Mouse (Mus musculus): Measurements from ENCODE around the gene Aprt. TPM values are rescaled to one million over a fixed set of nuclear protein-coding genes. Genes with fewer than 3 reads are reported as not detected.
"Not testable (repeated sequence)": the region's sequence is repeated elsewhere in the genome, so short reads cannot be mapped to it uniquely, and the experiment has no call there.

The Aprt gene
- polyA plus RNA-seq, 1 experiment, result 60.1 TPM

DNA sequence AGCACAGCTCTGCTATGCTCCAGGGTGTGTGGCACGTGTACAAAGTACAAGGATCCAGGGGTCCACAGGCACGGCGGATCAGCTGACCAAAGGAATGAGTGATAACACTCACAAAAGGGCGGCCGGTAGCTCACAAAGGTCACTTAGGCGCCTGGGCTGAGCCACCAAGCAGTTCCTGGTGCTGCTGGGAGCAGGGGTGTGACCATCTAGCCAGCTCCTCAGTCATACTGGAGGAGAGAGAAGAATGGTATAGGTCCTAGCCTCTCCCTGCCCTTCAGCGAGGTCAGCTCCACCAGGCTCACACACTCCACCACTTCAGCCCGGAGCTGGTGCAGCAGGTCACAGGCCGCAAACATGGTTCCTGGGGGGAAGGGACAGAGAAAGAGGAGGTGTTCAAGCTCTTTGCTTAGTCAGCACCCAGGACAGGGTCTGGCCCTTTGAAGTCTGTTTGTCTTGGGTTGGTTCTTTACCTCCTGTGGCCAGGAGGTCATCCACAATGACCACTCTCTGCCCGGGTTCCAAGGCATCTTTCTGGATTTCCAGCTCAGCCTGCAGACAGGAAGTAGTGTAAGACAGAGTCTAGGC, 1.9 kb downstream of the Aprt start:
- no peaks in the 10 kb centered on the region for H3K4me1 ChIP-seq (ENCODE audit: control insufficient read depth, insufficient read depth, low read length)
- no peak overlapping the region for H3K4me3 ChIP-seq (ENCODE audit: insufficient read depth, low read length)
- no peak overlapping the region for H3K27ac ChIP-seq (ENCODE audit: insufficient read depth, low read length)
- no peak for TF ChIP-seq CTCF (IDR thresholded peaks at IDR 0.05; ENCODE audit: extremely low read depth, insufficient read depth, low read length)
- TF ChIP-seq POLR2A (IDR thresholded peaks at IDR 0.05; ENCODE audit: extremely low read depth, insufficient read depth, low read length), result no peak

DNA sequence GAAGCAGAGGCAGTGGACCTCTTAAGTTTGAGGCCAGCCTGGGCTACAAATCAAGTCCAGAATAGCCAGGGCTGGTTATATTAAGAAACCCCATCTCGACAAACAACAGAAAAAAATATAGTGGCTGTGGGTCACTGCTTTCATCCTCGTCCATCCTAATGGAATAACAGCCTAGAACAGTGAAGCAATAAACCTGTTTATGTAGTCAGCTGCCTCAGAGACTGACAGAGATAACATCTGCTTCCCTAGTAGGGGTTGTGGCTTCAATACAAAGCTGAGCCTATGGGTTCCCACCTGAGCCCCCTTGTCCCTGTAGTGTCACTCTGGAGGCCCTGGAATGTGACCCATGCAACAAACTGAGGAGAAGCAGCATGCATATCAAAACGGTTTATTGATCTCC, 2.4 kb downstream of the Aprt start:
- H3K27ac ChIP-seq (ENCODE audit: insufficient read depth, low read length), result no peak overlapping the region
- TF ChIP-seq CTCF (IDR thresholded peaks at IDR 0.05; ENCODE audit: extremely low read depth, insufficient read depth, low read length), result no peak
- TF ChIP-seq POLR2A (IDR thresholded peaks at IDR 0.05; ENCODE audit: extremely low read depth, insufficient read depth, low read length), result no peak
- no peak overlapping the region for H3K4me3 ChIP-seq (ENCODE audit: insufficient read depth, low read length)
- H3K4me1 ChIP-seq (ENCODE audit: control insufficient read depth, insufficient read depth, low read length), result no peaks in the 10 kb centered on the region

DNA sequence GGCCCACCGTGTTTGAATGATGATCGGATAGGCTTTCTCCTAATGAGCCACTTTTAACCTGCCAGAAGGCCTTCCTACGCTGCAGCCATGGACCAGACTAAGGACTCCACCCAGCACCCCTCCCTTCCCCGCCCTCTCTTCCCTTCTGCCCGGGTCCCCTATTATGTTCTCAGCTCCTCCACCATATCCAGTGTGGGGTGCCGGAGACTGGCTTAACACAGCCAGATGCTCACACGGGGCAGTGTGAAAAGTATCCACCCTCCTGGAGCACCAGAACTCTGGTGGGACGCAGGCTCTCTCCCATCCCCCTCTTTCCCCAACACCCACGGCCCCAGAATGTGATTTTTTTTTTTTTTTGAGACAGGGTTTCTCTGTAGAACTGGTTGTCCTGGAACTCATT, 3.1 kb downstream of the Aprt start:
- no peak overlapping the region for H3K4me3 ChIP-seq (ENCODE audit: insufficient read depth, low read length)
- TF ChIP-seq CTCF (IDR thresholded peaks at IDR 0.05; ENCODE audit: extremely low read depth, insufficient read depth, low read length) (no peak), POLR2A (IDR thresholded peaks at IDR 0.05; ENCODE audit: extremely low read depth, insufficient read depth, low read length) (no peak)

DNA sequence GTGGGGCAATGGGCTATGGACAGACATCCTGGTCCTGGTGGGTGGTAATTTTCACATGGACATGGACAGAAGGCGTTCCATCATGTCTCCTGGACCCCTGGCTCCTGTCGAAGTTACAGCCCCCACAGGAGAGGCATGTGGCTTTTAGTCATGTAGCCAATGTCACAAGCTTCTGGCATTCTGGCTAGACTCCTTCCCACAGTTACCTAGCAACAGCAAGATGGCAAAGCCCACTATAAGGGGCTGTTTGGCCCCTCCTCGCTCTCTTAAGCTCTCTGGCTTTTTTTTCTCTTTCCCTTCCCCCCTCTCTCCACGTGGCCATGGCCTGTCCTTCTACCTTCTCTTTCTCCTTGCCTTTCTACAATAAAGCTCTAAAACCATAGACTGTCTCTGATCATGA, 3.5 kb downstream of the Aprt start:
- H3K4me1 ChIP-seq (ENCODE audit: control insufficient read depth, insufficient read depth, low read length); H3K4me3 ChIP-seq (ENCODE audit: insufficient read depth, low read length); H3K27ac ChIP-seq (ENCODE audit: insufficient read depth, low read length): not testable (repeated sequence)

More for the DNA sequence above, 3.1 kb downstream of the Aprt start:
- Histone ChIP-seq H3K4me1 (ENCODE audit: control insufficient read depth, insufficient read depth, low read length) (no peaks in the 10 kb centered on the region), H3K27ac (ENCODE audit: insufficient read depth, low read length) (no peak overlapping the region)

GRCm38 (mm10) chr8:122572751-122573150, 4.0 kb downstream of the Aprt start:
- H3K27ac ChIP-seq (ENCODE audit: insufficient read depth, low read length), result no peak overlapping the region
- no peak overlapping the region for H3K4me3 ChIP-seq (ENCODE audit: insufficient read depth, low read length)
- H3K4me1 ChIP-seq (ENCODE audit: control insufficient read depth, insufficient read depth, low read length), result no peaks in the 10 kb centered on the region
- TF ChIP-seq POLR2A (IDR thresholded peaks at IDR 0.05; ENCODE audit: extremely low read depth, insufficient read depth, low read length) (no peak), CTCF (IDR thresholded peaks at IDR 0.05; ENCODE audit: extremely low read depth, insufficient read depth, low read length) (no peak)

- TF ChIP-seq POLR2A (IDR thresholded peaks at IDR 0.05; ENCODE audit: extremely low read depth, insufficient read depth, low read length) (no peak), CTCF (IDR thresholded peaks at IDR 0.05; ENCODE audit: extremely low read depth, insufficient read depth, low read length) (no peak)
- no peak overlapping the region for H3K27ac ChIP-seq (ENCODE audit: insufficient read depth, low read length)
- H3K4me3 ChIP-seq (ENCODE audit: insufficient read depth, low read length), result no peak overlapping the region
- peaks cover 2% of the 10 kb centered on the region; the same call in 1 of the 2 replicates for H3K4me1 ChIP-seq (ENCODE audit: control insufficient read depth, insufficient read depth, low read length)
Observed at GRCm38 (mm10) chr8:122571750-122572267, 4.9 kb downstream of the Aprt start.

GRCm38 (mm10) chr8:122571153-122571552, 5.6 kb downstream of the Aprt start:
- TF ChIP-seq CTCF (IDR thresholded peaks at IDR 0.05; ENCODE audit: extremely low read depth, insufficient read depth, low read length), result no peak

DNA sequence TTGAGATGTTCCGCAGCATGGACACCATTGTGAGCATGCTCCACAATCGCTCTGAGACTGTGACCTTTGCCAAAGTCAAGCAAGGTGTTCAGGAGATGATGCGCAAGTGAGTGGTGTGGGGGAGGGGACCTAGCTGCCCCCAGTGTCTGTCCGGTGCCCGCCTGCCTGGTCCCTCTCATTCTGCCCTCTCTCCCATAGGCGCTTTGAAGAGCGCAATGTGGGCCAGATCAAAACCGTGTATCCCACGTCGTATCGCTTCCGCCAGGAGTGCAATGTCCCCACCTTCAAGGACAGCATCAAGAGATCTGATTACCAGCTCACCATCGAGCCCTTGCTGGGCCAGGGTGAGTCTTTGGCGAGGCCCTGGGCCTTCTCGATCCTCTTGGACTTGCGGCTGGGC, 6.7 kb downstream of the Aprt start:
- TF ChIP-seq POLR2A (IDR thresholded peaks at IDR 0.05; ENCODE audit: extremely low read depth, insufficient read depth, low read length), result no peak
- TF ChIP-seq CTCF (IDR thresholded peaks at IDR 0.05; ENCODE audit: extremely low read depth, insufficient read depth, low read length), result no peak
- H3K4me1 ChIP-seq (ENCODE audit: control insufficient read depth, insufficient read depth, low read length), result peaks cover 2% of the 10 kb centered on the region; the same call in 1 of the 2 replicates
- H3K27ac ChIP-seq (ENCODE audit: insufficient read depth, low read length), result no peak overlapping the region
- no peak overlapping the region for H3K4me3 ChIP-seq (ENCODE audit: insufficient read depth, low read length)

More at GRCm38 (mm10) chr8:122571153-122571552, 5.6 kb downstream of the Aprt start:
- H3K4me1 ChIP-seq (ENCODE audit: control insufficient read depth, insufficient read depth, low read length), result peaks cover 2% of the 10 kb centered on the region; the same call in 1 of the 2 replicates
- H3K4me3 ChIP-seq (ENCODE audit: insufficient read depth, low read length), result no peak overlapping the region
- no peak overlapping the region for H3K27ac ChIP-seq (ENCODE audit: insufficient read depth, low read length)

DNA sequence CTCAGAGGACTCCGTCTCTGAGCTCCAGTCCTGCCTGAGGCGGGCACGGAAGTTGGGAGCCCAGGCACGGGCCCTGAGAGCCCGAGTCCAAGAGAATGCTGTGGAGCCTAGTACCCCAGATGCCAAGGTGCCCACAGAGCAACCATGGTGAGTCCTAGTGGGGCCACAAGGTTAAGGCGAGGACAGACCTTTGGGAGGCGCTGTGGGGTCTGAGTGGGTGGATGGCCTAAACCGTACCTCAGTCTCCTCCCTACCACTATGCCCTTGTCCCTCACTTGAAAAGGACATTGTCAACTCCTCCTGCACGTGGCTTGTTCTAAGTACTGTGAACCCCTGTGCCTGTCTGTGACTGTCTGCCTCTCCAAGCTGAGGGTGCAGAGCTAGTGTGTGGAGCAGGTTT, 7.4 kb downstream of the Aprt start:
- no peak overlapping the region for H3K4me3 ChIP-seq (ENCODE audit: insufficient read depth, low read length)

GRCm38 (mm10) chr8:122568881-122569309, 7.8 kb downstream of the Aprt start:
- H3K27ac ChIP-seq (ENCODE audit: insufficient read depth, low read length), result no peak overlapping the region
- no peak for TF ChIP-seq POLR2A (IDR thresholded peaks at IDR 0.05; ENCODE audit: extremely low read depth, insufficient read depth, low read length)
- no peak for TF ChIP-seq CTCF (IDR thresholded peaks at IDR 0.05; ENCODE audit: extremely low read depth, insufficient read depth, low read length)
- no peak overlapping the region for H3K4me3 ChIP-seq (ENCODE audit: insufficient read depth, low read length)
- peaks cover 2% of the 10 kb centered on the region; the same call in 1 of the 2 replicates for H3K4me1 ChIP-seq (ENCODE audit: control insufficient read depth, insufficient read depth, low read length)

More for the DNA sequence above, 7.4 kb downstream of the Aprt start:
- Histone ChIP-seq H3K27ac (ENCODE audit: insufficient read depth, low read length) (no peak overlapping the region), H3K4me1 (ENCODE audit: control insufficient read depth, insufficient read depth, low read length) (peaks cover 2% of the 10 kb centered on the region; the same call in 1 of the 2 replicates)
- TF ChIP-seq POLR2A (IDR thresholded peaks at IDR 0.05; ENCODE audit: extremely low read depth, insufficient read depth, low read length) (no peak), CTCF (IDR thresholded peaks at IDR 0.05; ENCODE audit: extremely low read depth, insufficient read depth, low read length) (no peak)
